30 mouse cellular contexts compared by ENCODE assay signal in genomic region chr5:149512695-149513094, GRCm38 (mm10). TPM values are rescaled to one million over a fixed set of nuclear protein-coding genes. Genes with fewer than 3 reads are reported as not detected.
DNase-seq lines count a peak whose midpoint lies in the region; ATAC-seq lines count a peak whose summit lies in the region.
"Had no signal": no experiment of that assay in that cellular context is flagged by ENCODE, and none has a peak within 500 bp of the region (broad histone marks: within the 10 kb centered on the region; RNA-seq: fewer than 3 reads in every experiment).

No protein-coding gene starts in this region.

- peak; percentile 53 for DNase-seq in forebrain, embryonic 10.5 days (ENCODE audit: extremely low spot score, low spot score)
- no peak for DNase-seq in gastrocnemius, postnatal 25 days
- DNase-seq in right cerebral cortex, adult 18-20 months: no peak
- DNase-seq in gastrocnemius, postnatal 10 days: no peak
- DNase-seq: adrenal gland, adult 2 months; adrenal gland, postnatal 36 days; cerebellum, adult 11 months; cerebellum, adult 2 months; cerebellum, postnatal 10 days; cerebellum, postnatal 36 days; embryo, embryonic 11 days; gastrocnemius, adult 2 months; gastrocnemius, postnatal 36 days; heart, adult 2 months; heart, postnatal 14 days; heart, postnatal 4 days; kidney, adult 2 months had no signal

- no peak overlapping the region for H3K4me2 ChIP-seq in forebrain, embryonic 12.5 days
- H3K4me2 ChIP-seq in forebrain, embryonic 15.5 days (replicated peaks): no peak overlapping the region
- H3K4me2 ChIP-seq: embryonic facial prominence, embryonic 13.5 days; heart, embryonic 13.5 days; hindbrain, embryonic 14.5 days had no signal

- H3K36me3 ChIP-seq in forebrain, embryonic 10.5 days (replicated peaks): no peaks in the 10 kb centered on the region
- H3K36me3 ChIP-seq in forebrain, embryonic 12.5 days (replicated peaks): no peaks in the 10 kb centered on the region
- H3K36me3 ChIP-seq in forebrain, embryonic 15.5 days: no peaks in the 10 kb centered on the region
- H3K36me3 ChIP-seq: embryonic facial prominence, embryonic 10.5 days; embryonic facial prominence, embryonic 13.5 days; heart, embryonic 10.5 days; heart, embryonic 13.5 days had no signal

- peak overlapping the region; percentile 83 for H3K27ac ChIP-seq in forebrain, embryonic 10.5 days
- peak overlapping the region; percentile 65 for H3K27ac ChIP-seq in forebrain, embryonic 12.5 days
- peak overlapping the region; percentile 85 for H3K27ac ChIP-seq in forebrain, embryonic 15.5 days (replicated peaks)
- H3K27ac ChIP-seq: embryonic facial prominence, embryonic 13.5 days; gastrocnemius, adult 2 months; heart, adult 2 months had no signal

- ATAC-seq in forebrain, embryonic 12.5 days (ENCODE audit: low FRiP score): peak; percentile 71
- peak; percentile 54 for ATAC-seq in forebrain, embryonic 15.5 days (replicated peaks)
- ATAC-seq: CD4-positive, CD25-positive, alpha-beta regulatory T cell, adult 4 months; intestine, postnatal 0 days had no signal

- H3K9ac ChIP-seq in forebrain, embryonic 12.5 days: no peak overlapping the region
- H3K9ac ChIP-seq in forebrain, embryonic 15.5 days (replicated peaks): no peak overlapping the region
- H3K9ac ChIP-seq: embryonic facial prominence, embryonic 13.5 days; heart, embryonic 13.5 days; hindbrain, embryonic 14.5 days had no signal

- peaks cover 36% of the 10 kb centered on the region; the same call in 1 of the 2 replicates for H3K27me3 ChIP-seq in forebrain, embryonic 10.5 days (ENCODE audit: poor library complexity, severe bottlenecking)
- H3K27me3 ChIP-seq in forebrain, embryonic 12.5 days: no peaks in the 10 kb centered on the region; the same call in 1 of the 2 replicates
- H3K27me3 ChIP-seq in forebrain, embryonic 15.5 days: no peaks in the 10 kb centered on the region
- H3K27me3 ChIP-seq: embryonic facial prominence, embryonic 13.5 days; heart, embryonic 13.5 days had no signal

- no peaks in the 10 kb centered on the region for H3K9me3 ChIP-seq in forebrain, embryonic 10.5 days
- no peaks in the 10 kb centered on the region for H3K9me3 ChIP-seq in forebrain, embryonic 12.5 days
- no peaks in the 10 kb centered on the region for H3K9me3 ChIP-seq in forebrain, embryonic 15.5 days
- H3K9me3 ChIP-seq: embryonic facial prominence, embryonic 10.5 days; embryonic facial prominence, embryonic 13.5 days; heart, embryonic 10.5 days; heart, embryonic 13.5 days had no signal

- peak overlapping the region; percentile 23; the same call in 1 of the 2 replicates for H3K4me3 ChIP-seq in forebrain, embryonic 10.5 days
- no peak overlapping the region for H3K4me3 ChIP-seq in forebrain, embryonic 12.5 days (replicated peaks)
- no peak overlapping the region for H3K4me3 ChIP-seq in forebrain, embryonic 15.5 days
- H3K4me3 ChIP-seq: embryonic facial prominence, embryonic 10.5 days; embryonic facial prominence, embryonic 13.5 days; erythroblast, embryonic 14.5 days; gastrocnemius, adult 2 months; heart, adult 2 months; heart, embryonic 10.5 days; heart, embryonic 13.5 days had no signal

- H3K4me1 ChIP-seq in forebrain, embryonic 10.5 days: peaks cover 69% of the 10 kb centered on the region
- H3K4me1 ChIP-seq in forebrain, embryonic 12.5 days: peaks cover 53% of the 10 kb centered on the region
- H3K4me1 ChIP-seq in forebrain, embryonic 15.5 days: peaks cover 57% of the 10 kb centered on the region

- 20% methylated on average over 3 of the region's 3 CpGs for WGBS in forebrain, embryonic 10.5 days
- WGBS in forebrain, embryonic 12.5 days: 5% methylated on average over 3 of the region's 3 CpGs
- WGBS in forebrain, embryonic 15.5 days: 6% methylated on average over 3 of the region's 3 CpGs

RNA-seq across cellular contexts. Expression of gene Wdr95, which starts 15.8 kb away (rescaled TPM):
- not detected in 2 replicates for polyA plus RNA-seq in forebrain, embryonic 10.5 days (2016; fragmentation: Nextera tagmentation; extraction: Ambion mirVana)
- 0.17 and 0.68 TPM in 2 replicates for polyA plus RNA-seq in forebrain, embryonic 12.5 days (2016; fragmentation: Nextera tagmentation; extraction: Ambion mirVana)
- 0.46 and 0.75 TPM in 2 replicates for polyA plus RNA-seq in forebrain, embryonic 15.5 days (2015; fragmentation: Nextera tagmentation; extraction: Ambion mirVana)
- not detected for total RNA-seq in gastrocnemius, postnatal 25 days (2021)
- under 1 TPM in 1 of 2 experiments, not detected in 1; 0.14 TPM for total RNA-seq in gastrocnemius, postnatal 10 days (2021)
- total RNA-seq: adrenal gland, adult 2 months; adrenal gland, postnatal 36 days; granulocyte monocyte progenitor cell, adult 5-6 weeks; heart, adult 2 months; heart, postnatal 14 days; MEL had no signal
- polyA plus RNA-seq: adrenal gland, adult 2 months; CD4-positive, CD25-positive, alpha-beta regulatory T cell, adult 4 months; embryonic facial prominence, embryonic 10.5 days; erythroblast, embryonic 14.5 days; heart, embryonic 10.5 days; heart, embryonic 13.5 days; hindbrain, embryonic 11.5 days; intestine, postnatal 0 days had no signal
